Mouse (Mus musculus): ENCODE data around the gene Sebox.

DNA sequence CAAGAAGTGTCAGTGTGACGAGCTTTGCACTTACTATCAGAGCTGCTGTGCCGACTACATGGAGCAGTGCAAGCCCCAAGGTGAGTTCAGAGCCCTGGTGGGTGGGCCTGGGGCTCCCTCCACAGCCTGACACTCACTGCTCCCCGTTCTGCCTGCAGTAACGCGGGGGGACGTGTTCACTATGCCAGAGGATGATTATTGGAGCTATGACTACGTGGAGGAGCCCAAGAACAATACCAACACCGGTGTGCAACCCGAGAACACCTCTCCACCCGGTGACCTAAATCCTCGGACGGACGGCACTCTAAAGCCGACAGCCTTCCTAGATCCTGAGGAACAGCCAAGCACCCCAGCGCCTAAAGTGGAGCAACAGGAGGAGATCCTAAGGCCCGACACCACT lies 3.7 kb upstream of the Sebox start:
- TF ChIP-seq POLR2A (IDR thresholded peaks at IDR 0.05; ENCODE audit: borderline replicate concordance, low read depth, low read length) (no peak), CTCF (IDR thresholded peaks at IDR 0.05; ENCODE audit: low read depth, low read length) (no peak)

Data from bone marrow macrophage, adult 2 months (primary cell).